Mouse (Mus musculus) embryonic facial prominence, embryonic 14.5 days (tissue): ENCODE measurements around the gene Adamtsl1. TPM values are rescaled to one million over a fixed set of nuclear protein-coding genes. Genes with fewer than 3 reads are reported as not detected.

ENCODE experiments used
- ATAC-seq: fragments of 200-750 bp; cut with Nextera tagmentation; 2 replicates; pipeline ENCODE4 v1.8.0; 2017; ENCODE audit warnings: low read depth, moderate number of reproducible peaks, moderate TSS enrichment
- DNase-seq: peaks from one replicate; pipeline ENCODE4 v3.0.0-alpha.2; 2015; ENCODE audit warnings: low spot score
- H3K27ac ChIP-seq: fragments of 300-500 bp; sonication (generic); replicated peaks from 2 replicates; pipeline ENCODE4 v1.5.1; 2014; ENCODE audit warnings: low read depth, mild to moderate bottlenecking, low read length, moderate library complexity
- H3K27me3 ChIP-seq: fragments of 300-500 bp; sonication (generic); replicated peaks from 2 replicates; pipeline ENCODE4 v1.6.1; 2014; ENCODE audit warnings: low read length; ENCODE audit not compliant: control insufficient read depth, insufficient read depth
- H3K36me3 ChIP-seq: fragments of 300-500 bp; sonication (generic); 2 replicates; pipeline ENCODE4 v1.6.1; 2014; ENCODE audit warnings: low read length, mixed read lengths; ENCODE audit not compliant: control insufficient read depth, insufficient read depth
- H3K4me1 ChIP-seq: fragments of 300-500 bp; sonication (generic); 2 replicates; pipeline ENCODE4 v1.6.1; 2014; ENCODE audit warnings: antibody characterized with exemption, low read length; ENCODE audit not compliant: control insufficient read depth, insufficient read depth
- H3K4me2 ChIP-seq: fragments of 300-500 bp; sonication (generic); 2 replicates; pipeline ENCODE4 v1.6.1; 2014; ENCODE audit warnings: low read depth, mild to moderate bottlenecking, low read length, moderate library complexity, mixed read lengths
- H3K4me3 ChIP-seq: fragments of 300-500 bp; sonication (generic); 2 replicates; pipeline ENCODE4 v1.5.1; 2014; ENCODE audit warnings: low read depth, mild to moderate bottlenecking, low read length
- H3K9ac ChIP-seq: fragments of 300-500 bp; sonication (generic); 2 replicates; pipeline ENCODE4 v1.6.1; 2014; ENCODE audit warnings: low read depth, mild to moderate bottlenecking, low read length, moderate library complexity, mixed read lengths
- H3K9me3 ChIP-seq: fragments of 300-500 bp; sonication (generic); 2 replicates; pipeline ENCODE4 v1.6.1; 2016; ENCODE audit warnings: low read length; ENCODE audit not compliant: control insufficient read depth
- WGBS: fragments of 180-500 bp; shearing (Covaris S2); extraction: QIAGEN DNeasy Blood & Tissue Kit; methylation state at CpG from one replicate; pipeline ENCODE4 v1.1.7; 2014; 5-methylcytosine and 5-hydroxymethylcytosine counted together
- polyA plus RNA-seq: library from polyadenylated mRNA; unstranded; fragments of >200 nt; fragmentation: Nextera tagmentation; extraction: Ambion mirVana; gene quantifications from 2 replicates; pipeline ENCODE4 v1.2.1, GENCODE M21; 2014

The Adamtsl1 gene
- polyA plus RNA-seq, 1 experiment from 2014 or later: 32.2 TPM

DNA sequence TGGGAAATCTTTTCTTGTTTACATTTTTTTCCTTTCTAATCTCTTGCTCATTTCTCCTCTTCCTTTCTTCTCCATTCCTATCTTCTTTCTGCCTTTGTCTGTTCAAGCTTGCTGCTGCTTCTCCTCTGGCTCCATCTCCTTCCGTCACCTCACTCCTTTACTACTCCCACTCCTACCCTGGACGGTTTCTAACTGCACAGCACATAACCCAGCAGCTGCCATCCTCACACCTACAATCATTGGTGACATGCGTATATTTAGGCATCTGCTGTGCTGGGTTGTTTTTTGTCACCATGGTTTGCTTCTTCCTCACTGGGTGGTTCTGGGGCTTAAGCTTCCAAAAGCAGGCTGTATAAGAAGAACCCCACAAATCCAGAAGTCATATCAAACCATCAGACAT, 936.5 kb downstream of the Adamtsl1 start:
- 89% methylated on average over 3 of the region's 3 CpGs for WGBS
- no peaks in the 10 kb centered on the region for H3K4me1 ChIP-seq
- no peak overlapping the region for H3K27ac ChIP-seq
- DNase-seq (no peak), ATAC-seq (no peak)
- no peak overlapping the region for H3K4me3 ChIP-seq
- no peaks in the 10 kb centered on the region for H3K36me3 ChIP-seq
- no peaks in the 10 kb centered on the region for H3K27me3 ChIP-seq
- no peak overlapping the region for H3K9ac ChIP-seq
- no peak overlapping the region for H3K4me2 ChIP-seq
- no peaks in the 10 kb centered on the region for H3K9me3 ChIP-seq

- DNase-seq: peak; percentile 4
- 39% methylated on average over 5 of the region's 5 CpGs for WGBS
Observed at GRCm38 (mm10) chr4:86464808-86465207, 950.8 kb downstream of the Adamtsl1 start.

More at GRCm38 (mm10) chr4:86464808-86465207, 950.8 kb downstream of the Adamtsl1 start:
- no peak overlapping the region for H3K27ac ChIP-seq
- no peak overlapping the region for H3K4me2 ChIP-seq
- no peak for ATAC-seq
- no peak overlapping the region for H3K4me3 ChIP-seq
- H3K36me3 ChIP-seq: no peaks in the 10 kb centered on the region
- H3K27me3 ChIP-seq: no peaks in the 10 kb centered on the region
- H3K4me1 ChIP-seq: 0 out of 2 replicates have a peak, but pooled peaks cover 2% of the 10 kb centered on the region
- H3K9me3 ChIP-seq: no peaks in the 10 kb centered on the region
- H3K9ac ChIP-seq: no peak overlapping the region
